Mouse (Mus musculus): ENCODE data around the gene Hoxc10. TPM values are rescaled to one million over a fixed set of nuclear protein-coding genes. Genes with fewer than 3 reads are reported as not detected.

Gene Hoxc10
- polyA plus RNA-seq, 1 experiment from 2014 or later = not detected

- peaks cover 98% of the 10 kb centered on the region for H3K27me3 ChIP-seq (ENCODE audit: control insufficient read depth, insufficient read depth, low read length)
- no peaks in the 10 kb centered on the region for H3K4me1 ChIP-seq (replicated peaks; ENCODE audit: control insufficient read depth, insufficient read depth, low read length)
- WGBS = 1% methylated on average over 6 of the region's 6 CpGs
- no peak overlapping the region for H3K27ac ChIP-seq (ENCODE audit: low read depth, low read length)
- H3K9ac ChIP-seq (ENCODE audit: low read depth, low read length) = no peak overlapping the region
- no peak overlapping the region for H3K4me3 ChIP-seq (ENCODE audit: low read depth, low read length)
- no peaks in the 10 kb centered on the region for H3K36me3 ChIP-seq (ENCODE audit: control insufficient read depth, insufficient read depth, low read length)
- H3K9me3 ChIP-seq (ENCODE audit: control insufficient read depth, low read length) = no peaks in the 10 kb centered on the region
- DNase-seq (ENCODE audit: low spot score) = no peak
- H3K4me2 ChIP-seq (replicated peaks; ENCODE audit: low read depth, low read length) = no peak overlapping the region
- ATAC-seq (ENCODE audit: low FRiP score) = no peak
These were observed 13.0 kb upstream of the Hoxc10 start for GRCm38 (mm10) chr15:102953561-102953960.

- WGBS = under 1% methylated on average over 56 of the region's 57 CpGs
- Histone ChIP-seq H3K4me2 (replicated peaks; ENCODE audit: low read depth, low read length) (no peak within 1 kb of the TSS), H3K27me3 (ENCODE audit: control insufficient read depth, insufficient read depth, low read length) (peaks cover 98% of the 10 kb centered on the region), H3K36me3 (ENCODE audit: control insufficient read depth, insufficient read depth, low read length) (no peaks in the 10 kb centered on the region), H3K4me3 (ENCODE audit: low read depth, low read length) (no peak within 1 kb of the TSS), H3K4me1 (replicated peaks; ENCODE audit: control insufficient read depth, insufficient read depth, low read length) (no peaks in the 10 kb centered on the region), H3K9ac (ENCODE audit: low read depth, low read length) (no peak within 1 kb of the TSS), H3K27ac (ENCODE audit: low read depth, low read length) (no peak within 1 kb of the TSS), H3K9me3 (ENCODE audit: control insufficient read depth, low read length) (no peaks in the 10 kb centered on the region)
- DNase-seq (ENCODE audit: low spot score) (no peak), ATAC-seq (ENCODE audit: low FRiP score) (no peak)
These were observed 12.2 kb upstream of the Hoxc10 start, which contains the start of gene Hoxc11 for GRCm38 (mm10) chr15:102954192-102955006. Hoxc11 (plus strand) TSS chr15:102954427.

GRCm38 (mm10) chr15:102955007-102955382, 11.6 kb upstream of the Hoxc10 start:
- WGBS = 0% methylated on average over 28 of the region's 28 CpGs
- Histone ChIP-seq H3K27me3 (ENCODE audit: control insufficient read depth, insufficient read depth, low read length) (peaks cover 98% of the 10 kb centered on the region), H3K4me2 (replicated peaks; ENCODE audit: low read depth, low read length) (no peak overlapping the region), H3K27ac (ENCODE audit: low read depth, low read length) (no peak overlapping the region), H3K4me1 (replicated peaks; ENCODE audit: control insufficient read depth, insufficient read depth, low read length) (no peaks in the 10 kb centered on the region), H3K9ac (ENCODE audit: low read depth, low read length) (no peak overlapping the region), H3K36me3 (ENCODE audit: control insufficient read depth, insufficient read depth, low read length) (no peaks in the 10 kb centered on the region), H3K9me3 (ENCODE audit: control insufficient read depth, low read length) (no peaks in the 10 kb centered on the region), H3K4me3 (ENCODE audit: low read depth, low read length) (no peak overlapping the region)
- no peak for ATAC-seq (ENCODE audit: low FRiP score)
- DNase-seq (ENCODE audit: low spot score) = no peak

GRCm38 (mm10) chr15:102955833-102956640, 10.6 kb upstream of the Hoxc10 start:
- DNase-seq (ENCODE audit: low spot score) (no peak), ATAC-seq (ENCODE audit: low FRiP score) (no peak)
- Histone ChIP-seq H3K4me2 (replicated peaks; ENCODE audit: low read depth, low read length) (no peak overlapping the region), H3K9me3 (ENCODE audit: control insufficient read depth, low read length) (no peaks in the 10 kb centered on the region), H3K9ac (ENCODE audit: low read depth, low read length) (no peak overlapping the region), H3K36me3 (ENCODE audit: control insufficient read depth, insufficient read depth, low read length) (no peaks in the 10 kb centered on the region), H3K27ac (ENCODE audit: low read depth, low read length) (no peak overlapping the region), H3K4me3 (ENCODE audit: low read depth, low read length) (no peak overlapping the region), H3K27me3 (ENCODE audit: control insufficient read depth, insufficient read depth, low read length) (peaks cover 98% of the 10 kb centered on the region), H3K4me1 (replicated peaks; ENCODE audit: control insufficient read depth, insufficient read depth, low read length) (no peaks in the 10 kb centered on the region)
- WGBS = 0% methylated on average over 39 of the region's 40 CpGs

GRCm38 (mm10) chr15:102956906-102957305, 9.7 kb upstream of the Hoxc10 start:
- no peaks in the 10 kb centered on the region for H3K36me3 ChIP-seq (ENCODE audit: control insufficient read depth, insufficient read depth, low read length)
- H3K9ac ChIP-seq (ENCODE audit: low read depth, low read length) = no peak overlapping the region
- no peak for DNase-seq (ENCODE audit: low spot score)
- no peaks in the 10 kb centered on the region for H3K4me1 ChIP-seq (replicated peaks; ENCODE audit: control insufficient read depth, insufficient read depth, low read length)
- ATAC-seq (ENCODE audit: low FRiP score) = no peak
- no peaks in the 10 kb centered on the region for H3K9me3 ChIP-seq (ENCODE audit: control insufficient read depth, low read length)
- WGBS = under 1% methylated on average over 12 of the region's 12 CpGs
- no peak overlapping the region for H3K27ac ChIP-seq (ENCODE audit: low read depth, low read length)
- H3K27me3 ChIP-seq (ENCODE audit: control insufficient read depth, insufficient read depth, low read length) = peaks cover 98% of the 10 kb centered on the region
- H3K4me2 ChIP-seq (replicated peaks; ENCODE audit: low read depth, low read length) = no peak overlapping the region
- H3K4me3 ChIP-seq (ENCODE audit: low read depth, low read length) = no peak overlapping the region

- no peak overlapping the region for H3K27ac ChIP-seq (ENCODE audit: low read depth, low read length)
- DNase-seq (ENCODE audit: low spot score) (no peak), ATAC-seq (ENCODE audit: low FRiP score) (no peak)
- no peak overlapping the region for H3K4me3 ChIP-seq (ENCODE audit: low read depth, low read length)
- peaks cover 96% of the 10 kb centered on the region for H3K27me3 ChIP-seq (ENCODE audit: control insufficient read depth, insufficient read depth, low read length)
- no peak overlapping the region for H3K4me2 ChIP-seq (replicated peaks; ENCODE audit: low read depth, low read length)
- no peaks in the 10 kb centered on the region for H3K4me1 ChIP-seq (replicated peaks; ENCODE audit: control insufficient read depth, insufficient read depth, low read length)
- WGBS = 2% methylated on average over 13 of the region's 13 CpGs
- H3K9me3 ChIP-seq (ENCODE audit: control insufficient read depth, low read length) = no peaks in the 10 kb centered on the region
- no peak overlapping the region for H3K9ac ChIP-seq (ENCODE audit: low read depth, low read length)
- no peaks in the 10 kb centered on the region for H3K36me3 ChIP-seq (ENCODE audit: control insufficient read depth, insufficient read depth, low read length)
These were observed 6.9 kb upstream of the Hoxc10 start for GRCm38 (mm10) chr15:102959663-102960191.

- no peak for DNase-seq (ENCODE audit: low spot score)
- WGBS = 6% methylated on average over 6 of the region's 6 CpGs
- Histone ChIP-seq H3K9ac (ENCODE audit: low read depth, low read length) (no peak overlapping the region), H3K27me3 (ENCODE audit: control insufficient read depth, insufficient read depth, low read length) (peaks cover 97% of the 10 kb centered on the region), H3K4me2 (replicated peaks; ENCODE audit: low read depth, low read length) (no peak overlapping the region), H3K4me1 (replicated peaks; ENCODE audit: control insufficient read depth, insufficient read depth, low read length) (no peaks in the 10 kb centered on the region), H3K4me3 (ENCODE audit: low read depth, low read length) (no peak overlapping the region), H3K9me3 (ENCODE audit: control insufficient read depth, low read length) (no peaks in the 10 kb centered on the region), H3K27ac (ENCODE audit: low read depth, low read length) (no peak overlapping the region), H3K36me3 (ENCODE audit: control insufficient read depth, insufficient read depth, low read length) (no peaks in the 10 kb centered on the region)
- no peak for ATAC-seq (ENCODE audit: low FRiP score)
These were observed 4.9 kb upstream of the Hoxc10 start for GRCm38 (mm10) chr15:102961728-102962127.

- Histone ChIP-seq H3K9me3 (ENCODE audit: control insufficient read depth, low read length) (no peaks in the 10 kb centered on the region), H3K4me1 (replicated peaks; ENCODE audit: control insufficient read depth, insufficient read depth, low read length) (no peaks in the 10 kb centered on the region), H3K27me3 (ENCODE audit: control insufficient read depth, insufficient read depth, low read length) (peaks cover 97% of the 10 kb centered on the region), H3K4me2 (replicated peaks; ENCODE audit: low read depth, low read length) (no peak overlapping the region), H3K4me3 (ENCODE audit: low read depth, low read length) (no peak overlapping the region), H3K9ac (ENCODE audit: low read depth, low read length) (no peak overlapping the region), H3K27ac (ENCODE audit: low read depth, low read length) (no peak overlapping the region), H3K36me3 (ENCODE audit: control insufficient read depth, insufficient read depth, low read length) (no peaks in the 10 kb centered on the region)
- 1% methylated on average over 13 of the region's 13 CpGs for WGBS
- DNase-seq (ENCODE audit: low spot score) = no peak
- no peak for ATAC-seq (ENCODE audit: low FRiP score)
These were observed 4.1 kb upstream of the Hoxc10 start for GRCm38 (mm10) chr15:102962492-102962891.
